Mouse (Mus musculus) c-Kit-positive CD71-positive TER-119-negative erythroid progenitor cells, embryonic 14.5 days (primary cell): Measurements from ENCODE around the gene Krt42.
"Not testable (repeated sequence)": the region's sequence is repeated elsewhere in the genome, so short reads cannot be mapped to it uniquely, and the experiment has no call there.

ENCODE experiments used
- DNase-seq: peaks from one replicate; pipeline ENCODE4 v3.0.0-alpha.2; 2013; ENCODE audit warnings: low read depth

The Krt42 gene

DNA sequence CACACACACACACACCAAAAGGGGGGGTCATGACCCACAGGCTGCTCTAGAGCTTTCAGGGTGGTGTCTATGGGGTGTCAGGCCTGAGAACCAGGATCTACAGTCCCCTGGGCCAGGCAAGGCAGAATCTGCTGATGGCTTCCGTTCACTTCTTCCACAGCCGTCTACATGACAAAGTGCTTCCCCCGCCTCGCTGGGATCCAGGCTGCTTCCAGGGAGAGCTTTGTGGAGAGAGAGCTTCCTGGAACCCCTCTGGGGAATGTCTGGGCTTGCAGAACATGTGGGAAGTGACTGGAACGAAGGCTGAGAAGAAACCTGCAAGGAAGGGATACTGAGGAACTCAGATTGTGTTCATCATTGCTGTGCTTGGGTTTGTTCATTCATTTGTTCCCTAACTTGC is 9.1 kb upstream of the Krt42 start:
- no peak for DNase-seq

DNA sequence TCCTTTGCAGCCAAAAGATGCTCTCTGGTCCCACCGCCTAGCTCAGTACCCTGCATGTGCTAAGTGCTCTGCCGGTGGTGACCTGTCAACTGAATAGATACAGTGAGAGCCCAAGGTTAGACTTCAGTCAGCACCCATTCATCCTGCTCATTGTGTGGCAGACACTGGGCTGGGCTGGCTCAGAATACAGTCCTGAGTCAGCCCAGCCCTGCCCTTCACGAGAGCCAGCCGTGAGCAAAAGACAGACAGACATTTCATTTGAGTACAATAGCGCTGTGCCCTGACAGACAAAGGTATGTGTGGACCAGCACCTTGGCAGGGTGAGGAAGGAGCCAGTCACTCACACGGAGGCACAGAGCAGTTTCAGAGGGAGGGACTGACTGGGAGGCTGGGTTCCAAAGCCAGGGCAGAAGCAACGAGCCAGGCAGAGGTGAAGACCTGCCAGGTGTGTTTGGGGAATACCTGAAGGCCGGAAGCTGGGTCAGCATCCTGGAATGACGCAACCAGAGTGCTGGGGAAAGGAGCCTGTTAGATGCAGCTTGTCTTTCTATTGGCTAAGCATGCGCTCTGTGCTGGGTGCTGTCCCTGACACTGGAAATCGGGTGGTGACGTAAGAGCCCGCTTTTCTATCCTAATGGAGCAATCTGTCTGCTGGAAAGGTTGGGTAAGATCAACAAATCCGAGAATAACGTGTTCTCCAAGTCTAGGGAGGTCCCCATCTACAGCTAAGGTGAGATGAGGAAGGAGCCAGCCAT is 8.2 kb upstream of the Krt42 start:
- DNase-seq, result no peak

DNA sequence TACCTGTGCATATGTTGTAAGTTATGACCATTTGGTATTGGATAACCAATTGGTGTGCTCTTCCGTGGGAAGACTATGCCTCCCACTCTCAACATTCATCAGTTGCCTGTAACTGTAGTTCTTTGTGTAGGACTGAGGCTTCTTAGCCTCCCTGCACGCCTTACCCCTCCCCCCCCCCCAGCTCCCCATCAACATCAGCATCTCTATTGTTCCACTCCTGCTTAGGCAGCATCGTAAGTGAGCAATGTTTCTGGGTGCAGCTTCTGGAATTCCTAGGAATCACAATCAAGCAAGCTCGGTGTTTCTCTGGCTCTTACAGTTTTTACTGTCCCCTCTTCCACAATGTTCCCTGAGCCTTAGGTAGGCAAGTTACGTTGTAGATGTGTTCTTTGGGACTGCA is 5.8 kb upstream of the Krt42 start:
- DNase-seq, result no peak

DNA sequence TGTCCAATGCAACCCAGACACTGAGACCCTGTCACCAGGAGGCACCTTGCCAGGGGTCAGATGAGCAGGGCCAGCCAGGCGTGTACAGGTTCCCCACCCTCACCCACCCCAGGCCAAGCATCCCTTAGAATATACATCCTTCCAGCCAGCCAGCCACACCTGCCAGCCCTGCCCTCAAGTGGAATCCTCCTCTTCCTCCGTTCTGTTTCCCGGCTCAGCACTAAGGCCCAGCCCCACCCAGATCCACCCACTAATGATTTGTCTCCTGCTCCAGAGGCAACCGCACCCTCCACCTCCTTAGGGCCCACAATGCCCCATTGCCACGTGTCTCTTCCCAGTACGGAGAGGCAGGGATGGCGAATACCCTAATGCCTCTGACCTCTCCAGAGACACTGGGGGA is 5.0 kb upstream of the Krt42 start:
- DNase-seq, result no peak

DNA sequence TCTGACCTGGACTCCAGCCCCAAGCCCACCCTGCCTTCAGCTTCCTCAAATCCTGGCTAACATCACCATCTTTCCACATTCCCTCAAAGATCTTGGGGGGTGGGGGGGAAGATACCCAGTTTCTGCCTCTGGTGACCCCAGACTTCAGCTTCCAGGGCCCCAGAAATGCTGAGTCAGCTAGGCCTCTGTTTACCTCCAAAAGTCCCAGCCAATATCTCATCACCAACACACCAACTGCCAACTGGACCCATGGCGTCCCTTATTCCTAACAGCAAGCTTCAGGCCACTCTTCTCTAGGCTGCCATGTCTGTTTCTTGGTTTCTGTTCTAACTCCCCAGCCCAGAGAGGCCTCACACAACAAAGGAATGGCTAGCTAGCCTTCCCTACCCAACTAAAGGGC is 2.2 kb upstream of the Krt42 start:
- no peak for DNase-seq

DNA sequence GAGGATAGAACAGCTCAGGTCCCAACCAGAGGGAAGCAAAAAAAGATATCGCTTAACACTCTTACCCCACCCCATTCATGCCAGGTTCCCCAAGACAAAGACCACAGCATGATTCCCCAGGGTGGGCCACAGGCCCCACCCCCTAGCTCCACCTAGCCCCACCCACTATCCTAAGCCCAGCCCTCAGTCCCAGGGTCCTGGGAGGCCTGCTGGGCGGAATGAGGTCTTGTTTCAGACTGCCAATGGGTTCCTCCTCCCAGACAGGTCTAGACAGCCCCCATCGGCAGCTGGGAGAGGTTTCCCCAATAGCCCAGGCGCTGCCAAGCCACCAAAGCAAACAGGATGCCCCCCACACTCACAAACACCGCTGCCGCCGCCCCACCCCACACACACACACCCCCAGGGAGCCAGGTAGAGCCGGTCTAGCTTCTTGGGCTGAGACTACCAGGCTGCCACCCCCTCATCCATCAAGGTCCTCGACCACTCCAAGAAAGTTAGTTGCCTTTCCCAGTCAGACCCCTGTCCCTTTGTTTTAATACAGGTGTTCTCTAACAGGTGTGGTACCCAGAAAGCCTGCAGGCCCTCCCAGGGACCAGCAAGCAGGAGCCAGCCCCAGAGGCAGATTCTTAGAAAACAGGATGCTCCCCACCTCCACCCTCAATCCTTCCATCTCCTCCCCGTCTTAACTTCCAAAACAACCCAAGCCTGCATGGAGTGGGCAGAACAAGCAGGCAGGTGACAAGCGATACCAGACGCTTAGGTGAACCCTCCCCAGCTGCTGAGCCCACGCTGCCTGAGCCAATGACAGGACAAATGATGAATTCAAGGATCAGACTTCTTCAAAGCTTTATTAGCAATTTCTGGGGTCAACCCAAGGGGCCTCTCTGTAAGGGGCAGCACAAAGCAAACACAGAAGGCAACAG is 7.4 kb downstream of the Krt42 start:
- DNase-seq, result no peak

DNA sequence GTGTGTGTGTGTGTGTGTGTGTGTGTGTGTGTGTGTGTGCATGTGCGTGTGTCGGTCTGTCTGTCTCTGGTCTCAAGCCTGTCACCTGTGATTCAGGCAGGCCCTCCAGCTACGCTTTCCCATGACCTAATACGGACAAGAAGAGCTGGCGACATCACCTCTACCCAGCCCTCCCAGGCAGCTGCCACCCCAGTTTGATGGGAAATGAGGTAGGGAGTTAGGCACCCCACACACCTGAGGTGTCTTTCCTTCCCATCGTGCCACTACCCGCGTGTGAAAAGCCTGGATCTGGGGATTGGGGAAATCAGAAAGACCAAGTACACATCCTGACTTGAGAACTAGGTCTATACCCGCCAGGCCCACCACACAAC is 8.5 kb downstream of the Krt42 start:
- DNase-seq, result no peak

DNA sequence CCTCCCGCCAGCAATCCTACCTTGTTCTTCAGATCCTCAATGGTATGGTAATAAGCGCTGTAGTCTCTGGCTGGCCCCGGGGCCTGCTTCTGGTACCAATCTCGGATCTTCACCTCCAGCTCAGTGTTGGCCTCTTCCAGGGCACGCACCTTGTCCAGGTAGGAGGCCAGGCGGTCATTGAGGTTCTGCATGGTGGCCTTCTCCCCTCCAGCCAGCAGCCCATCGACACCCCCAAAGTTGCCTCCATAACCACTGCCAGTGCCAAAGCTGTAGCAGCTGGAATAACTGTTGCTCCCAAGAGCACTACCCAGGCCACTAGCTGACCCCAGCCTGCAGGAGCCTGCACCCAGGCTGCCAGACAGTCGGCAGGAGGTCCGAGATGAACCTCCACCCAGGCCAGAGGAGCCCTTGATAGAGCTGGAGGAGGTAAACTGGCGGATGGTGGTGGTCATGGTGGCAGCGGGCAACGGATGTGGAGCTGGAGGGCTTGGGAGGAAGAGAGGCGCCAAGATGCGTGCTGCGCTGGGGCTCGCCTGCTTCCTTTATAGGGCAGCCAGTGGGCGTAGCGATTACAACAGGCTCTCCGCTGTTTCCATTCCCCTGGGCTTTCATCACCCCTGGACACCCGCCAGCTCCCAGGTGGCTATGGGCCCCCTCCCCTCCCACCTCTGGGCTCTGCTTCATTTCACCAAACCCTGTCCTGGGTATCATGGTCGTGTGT is 9.0 kb downstream of the Krt42 start, which contains the start of gene Krt17:
TSS of gene Krt17 (minus strand) at position 516 of the 721 bp plus-strand sequence.
- DNase-seq, result no peak

DNA sequence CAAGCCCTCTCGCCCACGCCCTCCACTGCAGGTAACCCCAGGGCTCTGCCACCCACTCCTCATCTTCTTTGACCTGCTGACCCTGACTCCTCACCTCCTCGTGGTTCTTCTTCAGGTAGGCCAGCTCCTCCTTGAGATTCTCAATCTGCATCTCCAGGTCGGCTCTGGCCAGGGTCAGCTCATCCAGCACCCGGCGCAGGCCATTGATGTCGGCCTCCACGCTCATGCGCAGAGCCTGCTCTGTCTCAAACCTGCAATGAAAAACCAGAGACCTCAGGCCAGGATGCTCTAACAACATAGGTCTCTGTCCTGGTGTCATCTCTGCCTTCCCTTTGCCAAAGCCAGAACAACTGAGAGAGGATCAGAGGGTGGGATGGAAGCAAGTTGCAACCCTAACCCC is 10.6 kb downstream of the Krt42 start:
- DNase-seq, result no peak

DNA sequence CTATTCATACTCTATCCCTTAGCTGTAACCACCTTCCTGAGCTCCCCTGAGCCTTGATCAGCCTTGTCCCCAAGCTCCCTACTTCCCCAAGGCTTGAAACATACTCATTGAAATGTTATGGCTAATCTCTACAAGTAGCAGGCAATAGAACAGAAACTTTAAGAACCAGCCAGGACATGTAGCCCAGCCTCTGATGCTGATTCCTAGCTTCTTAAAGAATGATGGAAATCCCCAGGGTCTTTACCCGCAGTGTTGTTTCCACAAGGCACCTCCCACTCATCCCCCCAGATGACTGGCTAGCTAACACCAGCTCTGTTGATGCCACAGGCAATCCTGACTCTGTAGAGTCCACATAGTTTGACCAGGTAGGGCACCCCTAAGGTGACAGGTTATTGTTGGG is 11.7 kb downstream of the Krt42 start:
- no peak for DNase-seq

DNA sequence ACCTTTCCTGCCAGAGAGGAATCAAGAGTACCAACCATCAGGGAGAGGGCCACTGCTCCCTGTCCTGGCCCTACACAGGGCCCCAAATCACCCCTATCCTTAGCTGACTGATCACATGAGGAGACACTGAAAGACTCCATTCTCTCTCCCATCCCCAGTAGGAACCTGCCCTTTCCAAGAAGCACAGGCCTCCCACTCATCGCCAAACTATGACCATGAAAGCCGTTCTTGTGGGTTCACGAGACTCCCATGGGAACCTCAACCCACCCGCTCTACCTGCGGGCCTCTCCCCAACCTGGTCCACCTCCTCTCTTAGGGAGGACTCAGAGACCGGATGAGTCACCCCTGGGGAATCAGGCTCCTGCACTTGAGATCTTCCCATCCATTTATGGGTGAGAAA is 14.2 kb downstream of the Krt42 start:
- no peak for DNase-seq

DNA sequence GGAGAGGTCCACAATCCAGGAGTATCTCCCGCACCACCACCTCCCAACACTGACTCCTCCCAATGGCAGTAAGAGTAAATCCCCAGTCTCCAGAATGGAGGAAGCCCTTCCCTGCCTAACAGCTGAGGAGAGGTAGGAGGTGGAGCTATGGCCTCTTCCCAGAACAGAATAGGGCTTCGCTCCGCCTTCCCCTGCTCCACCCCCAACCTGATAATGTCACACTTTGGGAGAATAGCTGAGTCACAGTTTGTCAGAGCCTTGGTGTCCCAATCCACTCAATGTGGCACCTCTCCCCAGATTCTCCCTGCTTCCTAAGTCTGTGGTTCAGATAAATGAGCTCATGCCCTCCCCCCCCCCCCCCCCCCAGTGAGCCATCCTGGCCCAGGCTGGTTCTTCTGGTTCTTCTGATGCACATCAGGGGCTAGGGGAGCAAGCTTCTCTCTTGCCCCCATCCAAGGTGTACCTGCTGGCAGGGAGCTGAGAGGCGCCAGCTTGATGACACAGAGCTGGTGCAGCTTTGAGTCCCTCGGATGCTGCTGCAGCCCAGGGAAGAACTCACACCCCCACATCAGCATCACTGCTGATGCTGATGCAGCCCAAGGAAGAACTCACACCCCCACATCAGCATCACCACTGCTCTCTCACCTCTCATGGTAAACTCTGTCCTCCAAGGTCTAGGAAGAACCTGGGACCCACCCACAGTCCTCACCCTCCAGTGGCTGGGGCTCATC is 15.1 kb downstream of the Krt42 start:
- peak; percentile 29 for DNase-seq

DNA sequence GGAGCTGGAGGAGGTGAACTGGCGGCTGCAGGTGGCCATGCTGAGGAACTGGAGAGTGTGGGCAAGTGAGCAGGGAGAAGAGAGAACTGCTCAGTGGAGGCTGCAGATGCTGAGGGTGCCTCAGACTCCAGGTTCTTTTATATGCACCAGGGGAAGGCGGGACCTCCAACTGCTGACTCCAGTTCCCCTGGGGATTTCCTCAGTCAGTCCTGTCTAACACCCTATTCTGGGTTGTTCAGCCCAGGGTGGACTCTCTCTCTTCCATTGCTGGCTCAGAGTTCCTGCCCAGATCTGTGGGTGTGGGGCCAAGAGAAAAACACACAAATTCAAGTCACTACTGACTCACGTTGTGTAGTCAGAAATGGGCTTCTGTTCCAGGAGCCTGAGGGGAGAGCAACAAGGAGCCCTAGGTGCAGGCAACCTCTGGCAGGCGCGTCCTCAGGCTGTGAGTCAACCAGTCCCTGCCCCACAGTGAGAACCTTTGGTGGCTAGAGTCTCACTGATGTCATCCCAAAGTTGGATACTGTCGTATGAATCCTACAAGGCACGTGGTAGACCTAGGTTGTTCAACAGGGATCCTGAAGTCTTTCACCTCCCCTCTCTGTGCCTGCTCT is 20.7 kb downstream of the Krt42 start, which contains the start of gene Krt16:
TSS of gene Krt16 (minus strand) at position 51 of the 614 bp plus-strand sequence.
- no peak for DNase-seq

DNA sequence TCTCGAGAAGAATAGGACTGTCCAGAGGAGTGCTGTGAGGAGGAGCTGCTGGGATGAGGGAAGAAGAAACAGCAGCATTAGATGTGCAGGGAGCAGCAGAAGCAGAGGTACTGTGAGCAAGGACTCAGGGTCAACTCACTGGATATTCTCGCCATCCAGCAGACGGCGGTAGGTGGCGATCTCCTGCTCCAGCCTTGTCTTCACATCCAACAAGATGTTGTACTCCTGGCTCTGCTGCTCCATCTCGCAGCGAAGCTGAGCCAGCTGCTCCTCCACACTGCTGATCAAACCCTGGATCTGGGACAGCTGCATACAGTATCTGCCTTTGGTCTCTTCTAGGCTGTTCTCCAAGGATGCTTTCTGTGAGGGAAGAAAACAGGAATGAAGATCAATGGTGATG is 23.2 kb downstream of the Krt42 start:
- DNase-seq, result not testable (repeated sequence)

DNA sequence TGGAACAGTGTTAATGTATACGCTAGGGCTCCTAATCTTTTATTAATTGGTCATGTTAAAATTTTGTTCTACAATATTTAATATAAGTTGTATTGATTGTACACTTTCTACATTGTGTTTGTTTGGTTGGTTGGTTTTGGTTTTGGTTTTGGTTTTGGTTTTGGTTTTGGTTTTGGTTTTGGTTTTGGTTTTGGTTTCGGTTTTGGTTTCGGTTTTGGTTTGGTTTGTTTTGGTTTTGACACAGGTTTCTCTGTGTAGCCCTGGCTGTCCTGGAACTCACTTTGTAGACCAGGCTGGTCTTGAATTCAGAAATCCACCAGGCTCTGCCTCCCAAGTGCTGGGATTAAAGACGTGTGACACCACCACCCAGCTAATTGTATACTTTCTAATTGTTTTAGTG is 29.4 kb downstream of the Krt42 start:
- DNase-seq, result not testable (repeated sequence)

DNA sequence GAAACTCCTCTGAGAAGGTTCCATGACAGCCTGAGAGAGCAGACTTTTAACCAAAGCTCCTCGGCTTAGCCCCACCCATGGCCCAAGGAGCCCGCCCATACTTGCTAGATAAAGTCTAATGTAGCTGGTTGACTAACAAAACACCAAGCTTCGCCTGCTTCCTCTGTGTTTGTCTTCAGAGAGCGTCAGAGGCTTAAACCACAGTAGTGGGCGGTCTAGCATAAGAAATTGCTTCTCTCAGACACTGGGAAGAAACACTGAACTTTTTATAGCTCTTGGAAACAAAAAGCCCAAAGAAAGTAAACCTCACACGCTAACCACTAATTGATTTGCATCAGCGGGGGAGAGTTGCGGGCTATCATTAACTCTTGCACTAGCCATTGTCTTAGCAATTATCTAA is 47.9 kb downstream of the Krt42 start:
- DNase-seq, result no peak

DNA sequence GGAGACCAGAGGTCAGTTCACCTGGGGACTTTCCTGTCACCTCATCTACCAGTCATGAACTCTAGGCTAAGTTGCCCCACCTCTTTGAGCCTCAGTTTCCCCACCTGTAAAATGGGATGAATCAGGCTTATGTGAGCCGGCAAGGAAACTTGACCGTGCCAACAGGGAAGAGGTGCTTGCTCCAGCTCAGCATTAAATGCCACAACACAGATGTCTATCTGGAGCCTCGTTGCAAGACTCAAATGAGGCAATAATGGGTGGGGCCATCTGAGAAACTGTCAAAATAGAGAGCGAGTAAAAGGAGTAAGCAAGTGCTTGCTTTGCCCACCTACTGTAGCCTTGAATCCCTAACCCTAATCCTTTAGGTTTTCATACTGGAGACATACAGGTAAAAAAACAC is 50.4 kb downstream of the Krt42 start:
- no peak for DNase-seq
